ENCODE assay signal across 32 mouse cellular contexts in the genomic region with DNA sequence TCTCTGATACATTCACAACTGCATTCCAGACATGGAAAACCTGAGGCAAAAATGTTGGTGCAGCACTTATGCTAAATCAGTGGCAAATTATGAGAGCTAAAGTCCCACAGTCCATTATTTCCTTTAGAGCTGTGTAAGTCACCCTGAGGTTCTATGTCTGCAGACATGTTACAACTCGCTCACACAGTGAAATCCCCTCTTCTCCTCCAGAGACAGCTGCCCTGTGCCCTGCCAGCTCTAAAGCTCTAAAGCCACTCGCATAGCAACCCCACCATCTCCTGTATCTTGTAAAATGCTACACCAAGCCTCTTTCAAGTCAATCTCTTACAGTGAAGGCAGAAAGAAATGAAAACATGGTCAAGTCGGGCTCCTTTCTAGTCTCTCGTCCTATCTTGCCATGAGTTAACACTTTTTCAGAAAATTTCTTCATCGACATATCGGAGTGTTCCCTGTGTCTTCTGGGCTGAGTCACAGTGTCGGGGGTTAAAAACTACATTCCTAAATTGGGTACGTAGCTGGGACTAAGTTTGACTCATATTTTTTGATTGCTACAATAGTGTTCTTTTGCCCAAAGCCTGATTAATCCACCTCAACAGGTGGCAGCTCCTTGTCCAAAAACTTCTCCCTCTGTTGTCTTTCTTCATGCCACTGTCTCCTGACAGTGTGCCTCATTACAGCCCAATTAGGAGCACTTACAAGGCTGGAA. TPM values are rescaled to one million over a fixed set of nuclear protein-coding genes. Genes with fewer than 3 reads are reported as not detected.
DNase-seq lines count a peak whose midpoint lies in the region; ATAC-seq and TF ChIP-seq lines count a peak whose summit lies in the region.
"Had no signal": no experiment of that assay in that cellular context is flagged by ENCODE, and none has a peak within 500 bp of the region (broad histone marks: within the 10 kb centered on the region; RNA-seq: fewer than 3 reads in every experiment).

No protein-coding gene starts in this region.

- POLR2A ChIA-PET in Patski (lab: Charles Lee): no interaction called here

- no peak overlapping the region for H3K9ac ChIP-seq in limb, embryonic 13.5 days
- H3K9ac ChIP-seq: forebrain, postnatal 0 days; hindbrain, embryonic 13.5 days; liver, embryonic 14.5 days had no signal

- no peaks in the 10 kb centered on the region for H3K27me3 ChIP-seq in limb, embryonic 13.5 days
- no peaks in the 10 kb centered on the region for H3K27me3 ChIP-seq in limb, embryonic 10.5 days (ENCODE audit: low read depth, poor library complexity, severe bottlenecking)
- H3K27me3 ChIP-seq in Patski: no peaks in the 10 kb centered on the region
- H3K27me3 ChIP-seq: hindbrain, embryonic 13.5 days had no signal

- H3K4me2 ChIP-seq in limb, embryonic 13.5 days (replicated peaks): no peak overlapping the region
- H3K4me2 ChIP-seq: heart, embryonic 11.5 days; hindbrain, embryonic 13.5 days had no signal

- H3K9me3 ChIP-seq in limb, embryonic 13.5 days: no peaks in the 10 kb centered on the region
- H3K9me3 ChIP-seq in limb, embryonic 10.5 days (replicated peaks): no peaks in the 10 kb centered on the region
- H3K9me3 ChIP-seq: G1E; hindbrain, embryonic 13.5 days had no signal

- TF ChIP-seq POLR2A in embryonic fibroblast, embryonic 13.5 days (IDR thresholded peaks at IDR 0.05; ENCODE audit: low read depth, low read length): no peak; the same call in 1 of the 2 replicates

- H3K4me3 ChIP-seq in limb, embryonic 13.5 days: no peak overlapping the region
- H3K4me3 ChIP-seq in limb, embryonic 10.5 days: no peak overlapping the region
- H3K4me3 ChIP-seq in embryonic fibroblast, embryonic 13.5 days (ENCODE audit: insufficient read depth, low read length): no peak overlapping the region
- H3K4me3 ChIP-seq: hindbrain, embryonic 13.5 days had no signal

- WGBS in limb, embryonic 13.5 days: 68% methylated on average over 8 of the region's 8 CpGs
- WGBS in limb, embryonic 10.5 days: 88% methylated on average over 8 of the region's 8 CpGs

- in situ Hi-C loops in Patski (cut with MboI; ENCODE audit: low pct_unique_long_range_greater_than_20kb): loop anchor here (25.0 kb wide), 1 partner anchor 1944 kb away; a partner anchor contains a TSS

- ATAC-seq in limb, embryonic 13.5 days (ENCODE audit: low FRiP score, low read depth): no peak
- peak; percentile 70 for ATAC-seq in Patski
- ATAC-seq: forebrain, postnatal 0 days; intestine, postnatal 0 days had no signal

- DNase-seq in limb, embryonic 10.5 days (ENCODE audit: low spot score): no peak
- DNase-seq in Patski (ENCODE audit: low read depth, low spot score): peak; percentile 85
- no peak for DNase-seq in left cerebral cortex, adult 18-20 months (ENCODE audit: low spot score in 2 of 2)
- DNase-seq in gastrocnemius, postnatal 4 days (ENCODE audit: low spot score in 2 of 2): no peak
- DNase-seq in adrenal gland, adult 18-20 months (ENCODE audit: low spot score in 2 of 2): no peak
- DNase-seq in embryo, embryonic 11 days: no peak
- DNase-seq: adrenal gland, adult 8-10 months; B cell, adult 2 months; cerebellum, adult 8-10 months; cerebellum, postnatal 36 days; forebrain, postnatal 0 days; heart, postnatal 4 days; kidney, adult 9 months; kidney, postnatal 25 days; liver; lung, adult 2 months; lung, postnatal 14 days; midbrain, embryonic 14.5 days; right cerebral cortex, adult 18-20 months; spleen, adult 18-20 months; thymus, adult 18-20 months; thymus, postnatal 25 days had no signal

- no peaks in the 10 kb centered on the region for H3K36me3 ChIP-seq in limb, embryonic 13.5 days
- H3K36me3 ChIP-seq in limb, embryonic 10.5 days: no peaks in the 10 kb centered on the region
- H3K36me3 ChIP-seq: G1E; hindbrain, embryonic 13.5 days had no signal

- no peak for TF ChIP-seq CTCF in Patski (IDR thresholded peaks at IDR 0.05)
- TF ChIP-seq CTCF in embryonic fibroblast, embryonic 13.5 days (IDR thresholded peaks at IDR 0.05; ENCODE audit: borderline replicate concordance, insufficient read depth, low read length): no peak

- 0 out of 2 replicates have a peak overlapping the region, but pooled peaks have one; percentile 10 for H3K27ac ChIP-seq in limb, embryonic 13.5 days
- no peak overlapping the region for H3K27ac ChIP-seq in limb, embryonic 10.5 days
- H3K27ac ChIP-seq in embryonic fibroblast, embryonic 13.5 days (ENCODE audit: insufficient read depth, low read length): peak overlapping the region; percentile 100
- H3K27ac ChIP-seq: hindbrain, embryonic 13.5 days; liver, embryonic 14.5 days; stomach, postnatal 0 days had no signal

- H3K4me1 ChIP-seq in limb, embryonic 13.5 days: peaks cover 49% of the 10 kb centered on the region
- peaks cover 27% of the 10 kb centered on the region for H3K4me1 ChIP-seq in limb, embryonic 10.5 days
- H3K4me1 ChIP-seq in embryonic fibroblast, embryonic 13.5 days (ENCODE audit: control insufficient read depth, insufficient read depth, low read length): peaks cover 44% of the 10 kb centered on the region

- CTCF ChIA-PET in Patski (lab: Charles Lee): interaction anchor here (0.9 to 3.0 kb wide), 4 partner anchors 11 to 92 kb away, joined by 3 to 12 read pairs (median 4); no protein-coding TSS in a partner anchor

RNA-seq across cellular contexts. Expression of a gene that starts 49.9 kb away (rescaled TPM):
- 89.9 and 102 TPM in 2 replicates for polyA plus RNA-seq in limb, embryonic 13.5 days (2015; fragmentation: Nextera tagmentation; extraction: Ambion mirVana)
- polyA plus RNA-seq in limb, embryonic 10.5 days (2016; fragmentation: Nextera tagmentation; extraction: Ambion mirVana): 8.7 and 19.3 TPM in 2 replicates
- polyA plus RNA-seq in Patski (2021): not detected
- 187 and 323 TPM in 2 replicates for polyA plus RNA-seq in embryonic fibroblast, embryonic 13.5 days (2011; ENCODE audit: insufficient read length, low read depth, missing spikeins)
- total RNA-seq in left cerebral cortex, adult 18-20 months (2021): under 1 TPM in 1 of 2 experiments, not detected in 1; 0.44 TPM
- 10 to 100 TPM; 59.6 to 70.9 TPM for total RNA-seq in gastrocnemius, postnatal 4 days (2021)
- 1 to 10 TPM; 3.0 to 3.4 TPM for total RNA-seq in adrenal gland, adult 18-20 months (2021)
- total RNA-seq: granulocyte monocyte progenitor cell, adult 5-6 weeks; neutrophil, adult 5-6 weeks had no signal
- polyA plus RNA-seq: G1E had no signal
